Mouse (Mus musculus) heart, embryonic 14.5 days (tissue): ENCODE data around the gene Bcor. TPM values are rescaled to one million over a fixed set of nuclear protein-coding genes. Genes with fewer than 3 reads are reported as not detected.

Experiments
- ATAC-seq: fragments of 200-750 bp; cut with Nextera tagmentation; 2 replicates; pipeline ENCODE4 v1.8.0; 2017; ENCODE audit warnings: low read depth, moderate TSS enrichment; ENCODE audit not compliant: insufficient number of reproducible peaks, insufficient read depth, low FRiP score
- H3K27ac ChIP-seq, 2 experiments: fragments of 200-500 bp in 1 of 2; fragments of 300-500 bp in 1 of 2; sonication (generic) in 1 of 2; replicated peaks in 1 of 2; 2 replicates each; pipeline ENCODE4 v1.5.1; 2012 to 2014; ENCODE audit warnings: low read depth in 2 of 2, low read length in 2 of 2, control low read depth in 1 of 2, mild to moderate bottlenecking in 1 of 2, mixed read lengths in 1 of 2; ENCODE audit not compliant: control insufficient read depth in 1 of 2, insufficient read depth in 1 of 2
- H3K27me3 ChIP-seq: fragments of 300-500 bp; sonication (generic); 2 replicates; pipeline ENCODE4 v1.6.1; 2014; ENCODE audit warnings: mild to moderate bottlenecking, low read length, control low read depth; ENCODE audit not compliant: control insufficient read depth, insufficient read depth
- H3K36me3 ChIP-seq: fragments of 300-500 bp; sonication (generic); 2 replicates; pipeline ENCODE4 v1.6.1; 2014; ENCODE audit warnings: mild to moderate bottlenecking, control low read depth, low read length, mixed read lengths; ENCODE audit not compliant: control insufficient read depth, insufficient read depth
- H3K4me1 ChIP-seq, 2 experiments: fragments of 200-500 bp in 1 of 2; fragments of 300-500 bp in 1 of 2; sonication (generic) in 1 of 2; 2 replicates each; pipeline ENCODE4 v1.6.1; 2012 to 2014; ENCODE audit warnings: low read length in 2 of 2, control low read depth in 1 of 2, mixed read lengths in 1 of 2; ENCODE audit not compliant: control insufficient read depth in 2 of 2, insufficient read depth in 2 of 2
- H3K4me2 ChIP-seq: fragments of 300-500 bp; sonication (generic); 2 replicates; pipeline ENCODE4 v1.6.1; 2014; ENCODE audit warnings: mild to moderate bottlenecking, low read length
- H3K4me3 ChIP-seq, 2 experiments: fragments of 200-500 bp in 1 of 2; fragments of 300-500 bp in 1 of 2; sonication (generic) in 1 of 2; 2 replicates each; pipeline ENCODE4 v1.5.1; 2012 to 2014; ENCODE audit warnings: low read length in 2 of 2, mild to moderate bottlenecking in 2 of 2, control low read depth in 1 of 2, low read depth in 1 of 2, moderate library complexity in 1 of 2; ENCODE audit not compliant: control insufficient read depth in 1 of 2, insufficient read depth in 1 of 2
- H3K9ac ChIP-seq: fragments of 300-500 bp; sonication (generic); 2 replicates; pipeline ENCODE4 v1.6.1; 2014; ENCODE audit warnings: mild to moderate bottlenecking, low read length
- H3K9me3 ChIP-seq: fragments of 300-500 bp; sonication (generic); 2 replicates; pipeline ENCODE4 v1.6.1; 2016; ENCODE audit warnings: low read length, control low read depth; ENCODE audit not compliant: control insufficient read depth
- WGBS: fragments of 180-500 bp; shearing (Covaris S2); extraction: QIAGEN DNeasy Blood & Tissue Kit; methylation state at CpG from one replicate; pipeline ENCODE4 v1.1.7; 2014; 5-methylcytosine and 5-hydroxymethylcytosine counted together
- polyA plus RNA-seq: library from polyadenylated mRNA; unstranded; fragments of >200 nt; fragmentation: Nextera tagmentation; extraction: Ambion mirVana; gene quantifications from 2 replicates; pipeline ENCODE4 v1.2.1, GENCODE M21; 2014

Gene Bcor
- polyA plus RNA-seq, 1 experiment from 2014 or later: 17.0 TPM

DNA sequence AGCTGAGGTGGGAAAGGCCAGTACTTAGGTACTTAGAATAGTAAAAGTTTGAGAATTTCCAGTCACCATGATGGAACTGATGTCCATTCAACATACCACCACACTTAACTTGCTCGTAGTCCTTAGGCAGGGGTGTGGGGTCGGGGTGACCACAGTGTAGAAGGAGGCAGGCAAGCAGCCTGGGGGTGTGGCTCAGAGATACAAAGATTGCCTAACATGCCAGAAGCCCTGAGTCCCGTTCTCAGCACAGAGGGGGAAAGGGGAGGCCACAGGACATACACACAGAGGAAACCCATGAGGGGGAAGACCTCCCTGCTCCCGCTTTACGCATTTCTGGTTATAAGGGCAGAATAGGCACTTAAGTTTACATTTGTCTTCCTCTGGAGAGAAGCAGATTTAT lies 17.3 kb downstream of the Bcor start:
- Histone ChIP-seq H3K27ac (no peak overlapping the region), H3K36me3 (no peaks in the 10 kb centered on the region), H3K4me2 (no peak overlapping the region), H3K9me3 (no peaks in the 10 kb centered on the region), H3K9ac (no peak overlapping the region), H3K27me3 (peaks cover 11% of the 10 kb centered on the region), H3K4me1 (peaks cover 0 to 5% of the 10 kb centered on the region in 2 experiments; a peak in 1 of 4 replicates), H3K4me3 (no peak overlapping the region)
- no peak for ATAC-seq
- WGBS: 55% methylated on average over 5 of the region's 5 CpGs

GRCm38 (mm10) chrX:12140086-12140740 lies 19.9 kb downstream of the Bcor start:
- no peak for ATAC-seq
- Histone ChIP-seq H3K9me3 (no peaks in the 10 kb centered on the region), H3K27ac (peak overlapping the region; percentile 69 to 76), H3K36me3 (no peaks in the 10 kb centered on the region), H3K9ac (peak overlapping the region; percentile 75), H3K4me3 (peak overlapping the region; percentile 30 to 48), H3K4me1 (peaks cover 0 to 8% of the 10 kb centered on the region in 2 experiments; a peak in 1 of 4 replicates), H3K4me2 (peak overlapping the region; percentile 74), H3K27me3 (peaks cover 22% of the 10 kb centered on the region)
- 3% methylated on average over 46 of the region's 51 CpGs for WGBS

DNA sequence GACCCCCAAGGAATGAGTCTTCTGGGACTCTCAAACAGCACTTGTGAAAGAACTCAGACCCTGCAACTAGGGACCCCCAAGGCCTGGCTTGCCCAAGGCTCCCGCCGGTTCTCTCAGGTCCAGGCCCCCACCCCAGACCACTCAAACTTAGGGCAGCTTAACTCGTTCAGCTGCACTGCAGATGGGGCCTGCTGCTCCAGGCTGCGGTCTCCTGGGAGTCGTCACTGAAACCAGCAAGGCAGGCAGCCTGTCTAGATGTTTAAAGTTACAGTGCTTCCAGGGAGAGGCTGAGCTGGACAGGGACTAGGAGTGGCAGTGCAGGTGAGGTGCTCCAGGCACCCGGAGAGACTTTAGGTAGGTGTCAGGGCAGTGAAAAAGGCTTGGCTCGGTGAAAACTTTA lies 21.9 kb downstream of the Bcor start:
- WGBS: 32% methylated on average over 7 of the region's 7 CpGs
- Histone ChIP-seq H3K9ac (no peak overlapping the region), H3K27ac (no peak overlapping the region), H3K4me3 (no peak overlapping the region), H3K4me1 (peaks cover 9 to 17% of the 10 kb centered on the region in 2 experiments; a peak in 2 of 4 replicates), H3K36me3 (no peaks in the 10 kb centered on the region), H3K27me3 (peaks cover 26% of the 10 kb centered on the region), H3K4me2 (no peak overlapping the region), H3K9me3 (no peaks in the 10 kb centered on the region)
- no peak for ATAC-seq

DNA sequence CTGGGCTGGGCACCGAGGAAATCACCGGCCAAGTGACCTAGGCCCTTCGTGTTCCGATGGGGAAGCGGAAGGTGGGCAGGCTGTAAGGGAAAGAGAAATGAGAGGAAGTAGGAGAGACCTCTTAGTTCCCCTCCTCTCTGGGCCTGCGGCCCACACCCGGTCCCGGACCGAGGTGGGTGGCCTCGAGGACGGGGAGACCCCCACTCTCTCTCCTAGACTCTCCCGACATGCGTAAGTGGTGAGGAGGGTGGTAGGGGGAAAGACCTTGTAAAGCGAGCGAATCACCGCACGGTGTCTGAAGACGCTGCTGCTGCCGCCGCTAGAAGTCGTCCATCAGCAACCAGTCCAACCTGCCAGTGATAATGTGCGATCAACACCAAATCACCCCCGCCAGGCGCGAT lies 23.0 kb downstream of the Bcor start:
- Histone ChIP-seq H3K27me3 (peaks cover 26% of the 10 kb centered on the region), H3K36me3 (no peaks in the 10 kb centered on the region), H3K9ac (peak overlapping the region; percentile 71), H3K27ac (peak overlapping the region in 1 of 2 experiments; percentile 84; a peak in 3 of 4 replicates), H3K4me2 (peak overlapping the region; percentile 78), H3K4me1 (peaks cover 13 to 20% of the 10 kb centered on the region in 2 experiments; a peak in 3 of 4 replicates), H3K9me3 (no peaks in the 10 kb centered on the region), H3K4me3 (peak overlapping the region; percentile 41 to 43)
- no peak for ATAC-seq
- 6% methylated on average over 24 of the region's 25 CpGs for WGBS

- Histone ChIP-seq H3K4me2 (peak overlapping the region; percentile 78), H3K36me3 (no peaks in the 10 kb centered on the region), H3K4me1 (peaks cover 13 to 20% of the 10 kb centered on the region in 2 experiments; a peak in 3 of 4 replicates), H3K27ac (peak overlapping the region; percentile 73 to 84), H3K27me3 (peaks cover 26% of the 10 kb centered on the region), H3K4me3 (peak overlapping the region; percentile 41 to 43), H3K9me3 (no peaks in the 10 kb centered on the region), H3K9ac (peak overlapping the region; percentile 71)
- WGBS: 2% methylated on average over 49 of the region's 50 CpGs
- ATAC-seq: peak; percentile 32; the same call in 1 of the 2 replicates
These were observed 23.7 kb downstream of the Bcor start for GRCm38 (mm10) chrX:12136261-12137101.

- WGBS: 2% methylated on average over 48 of the region's 75 CpGs
- Histone ChIP-seq H3K4me3 (peak overlapping the region; percentile 41 to 43), H3K4me1 (peaks cover 13 to 20% of the 10 kb centered on the region in 2 experiments; a peak in 3 of 4 replicates), H3K9ac (peak overlapping the region; percentile 62), H3K9me3 (no peaks in the 10 kb centered on the region), H3K27ac (peak overlapping the region; percentile 76 to 82), H3K4me2 (peak overlapping the region; percentile 78), H3K36me3 (no peaks in the 10 kb centered on the region), H3K27me3 (peaks cover 32% of the 10 kb centered on the region)
- ATAC-seq: peak; percentile 20; the same call in 1 of the 2 replicates
These were observed 24.7 kb downstream of the Bcor start for GRCm38 (mm10) chrX:12135121-12136111.
